Mouse (Mus musculus) intestine, embryonic 14.5 days (tissue): ENCODE results near the gene Fam114a2. TPM values are rescaled to one million over a fixed set of nuclear protein-coding genes. Genes with fewer than 3 reads are reported as not detected.

Source experiments
- ATAC-seq: fragments of 200-750 bp; cut with Nextera tagmentation; replicated peaks from 2 replicates; pipeline ENCODE4 v1.8.0; 2017; ENCODE audit warnings: low read depth, moderate number of reproducible peaks, moderate TSS enrichment, moderate library complexity; ENCODE audit not compliant: low FRiP score, low TSS enrichment
- DNase-seq: peaks from one replicate; pipeline ENCODE4 v3.0.0-alpha.2; 2018; ENCODE audit warnings: low spot score
- H3K27ac ChIP-seq: fragments of 300-500 bp; sonication (generic); 2 replicates; pipeline ENCODE4 v1.5.1; 2014; ENCODE audit warnings: low read depth, mild to moderate bottlenecking, control low read depth
- H3K27me3 ChIP-seq: fragments of 300-500 bp; sonication (generic); replicated peaks from 2 replicates; pipeline ENCODE4 v1.6.1; 2014; ENCODE audit warnings: low read length, control low read depth; ENCODE audit not compliant: control insufficient read depth, insufficient read depth
- H3K36me3 ChIP-seq: fragments of 300-500 bp; sonication (generic); 2 replicates; pipeline ENCODE4 v1.6.1; 2014; ENCODE audit warnings: low read length, control low read depth; ENCODE audit not compliant: control insufficient read depth, insufficient read depth
- H3K4me1 ChIP-seq: fragments of 300-500 bp; sonication (generic); replicated peaks from 2 replicates; pipeline ENCODE4 v1.6.1; 2014; ENCODE audit warnings: low read length, control low read depth, mixed read lengths; ENCODE audit not compliant: control insufficient read depth, insufficient read depth
- H3K4me2 ChIP-seq: fragments of 300-500 bp; sonication (generic); 2 replicates; pipeline ENCODE4 v1.6.1; 2014; ENCODE audit warnings: low read length
- H3K4me3 ChIP-seq: fragments of 300-500 bp; sonication (generic); 2 replicates; pipeline ENCODE4 v1.5.1; 2014; ENCODE audit warnings: low read depth, low read length, control low read depth, mixed read lengths
- H3K9ac ChIP-seq: fragments of 300-500 bp; sonication (generic); 2 replicates; pipeline ENCODE4 v1.6.1; 2014; ENCODE audit warnings: mild to moderate bottlenecking, low read length
- H3K9me3 ChIP-seq: fragments of 300-500 bp; sonication (generic); 2 replicates; pipeline ENCODE4 v1.6.1; 2016; ENCODE audit warnings: low read length, control low read depth; ENCODE audit not compliant: control insufficient read depth
- WGBS: fragments of 180-500 bp; shearing (Covaris S2); extraction: QIAGEN DNeasy Blood & Tissue Kit; methylation state at CpG from one replicate; pipeline ENCODE4 v1.1.7; 2014; 5-methylcytosine and 5-hydroxymethylcytosine counted together
- polyA plus RNA-seq: library from polyadenylated mRNA; unstranded; fragments of >200 nt; fragmentation: Nextera tagmentation; extraction: Ambion mirVana; gene quantifications from 2 replicates; pipeline ENCODE4 v1.2.1, GENCODE M21; 2014

Fam114a2 gene
- polyA plus RNA-seq, 1 experiment from 2014 or later = 54.9 TPM

DNA sequence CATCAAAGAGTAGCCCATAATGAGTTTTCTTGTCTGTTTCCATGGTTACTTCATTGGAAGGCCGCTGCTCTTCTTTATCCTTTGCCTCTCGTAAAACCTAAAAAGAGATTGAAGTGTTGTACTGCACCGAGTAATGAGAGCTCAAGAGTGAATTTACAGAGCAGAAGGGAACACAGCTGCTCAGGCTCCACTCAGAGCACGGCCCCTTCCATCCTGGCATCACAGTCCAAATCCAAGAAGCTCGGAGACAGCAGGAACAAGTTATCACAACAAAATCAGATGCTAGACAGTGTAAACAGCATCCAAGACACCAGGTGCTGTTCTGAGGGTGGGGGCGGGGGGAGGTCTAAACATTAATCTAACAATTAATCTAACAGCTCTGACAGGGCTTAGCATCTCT, 11.5 kb downstream of the Fam114a2 start:
- ATAC-seq (no peak), DNase-seq (no peak)
- H3K9me3 ChIP-seq = no peaks in the 10 kb centered on the region
- WGBS = 62% methylated on average over 6 of the region's 6 CpGs
- H3K27me3 ChIP-seq = no peaks in the 10 kb centered on the region
- no peaks in the 10 kb centered on the region for H3K4me1 ChIP-seq
- peaks cover 85% of the 10 kb centered on the region for H3K36me3 ChIP-seq
- no peak overlapping the region for H3K4me3 ChIP-seq
- H3K27ac ChIP-seq = no peak overlapping the region
- H3K4me2 ChIP-seq = no peak overlapping the region
- H3K9ac ChIP-seq = no peak overlapping the region

DNA sequence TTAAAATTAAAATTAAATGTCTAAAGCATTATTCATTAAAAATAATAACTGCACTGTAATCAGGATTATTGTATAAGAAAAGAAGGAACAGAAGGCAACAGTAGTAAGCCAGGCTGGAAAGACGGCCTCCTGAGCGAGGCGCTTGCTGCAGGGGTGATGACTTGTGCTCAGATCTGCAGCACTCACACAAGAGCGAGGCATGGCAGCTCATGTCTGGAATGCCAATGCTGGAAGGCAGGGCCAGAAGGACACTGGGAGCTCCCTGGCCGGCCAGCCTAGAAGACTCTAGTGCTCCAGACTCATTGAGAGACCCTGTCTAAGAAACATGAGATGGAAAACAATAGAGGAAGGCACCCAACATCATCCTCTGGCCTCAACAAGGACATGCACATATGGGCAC, 15.3 kb downstream of the Fam114a2 start:
- H3K27ac ChIP-seq = no peak overlapping the region
- no peaks in the 10 kb centered on the region for H3K9me3 ChIP-seq
- no peak overlapping the region for H3K4me3 ChIP-seq
- ATAC-seq (no peak), DNase-seq (no peak)
- no peaks in the 10 kb centered on the region for H3K27me3 ChIP-seq
- no peaks in the 10 kb centered on the region for H3K4me1 ChIP-seq
- WGBS = 89% methylated on average over 5 of the region's 5 CpGs
- H3K4me2 ChIP-seq = no peak overlapping the region
- peaks cover 78% of the 10 kb centered on the region for H3K36me3 ChIP-seq
- no peak overlapping the region for H3K9ac ChIP-seq

DNA sequence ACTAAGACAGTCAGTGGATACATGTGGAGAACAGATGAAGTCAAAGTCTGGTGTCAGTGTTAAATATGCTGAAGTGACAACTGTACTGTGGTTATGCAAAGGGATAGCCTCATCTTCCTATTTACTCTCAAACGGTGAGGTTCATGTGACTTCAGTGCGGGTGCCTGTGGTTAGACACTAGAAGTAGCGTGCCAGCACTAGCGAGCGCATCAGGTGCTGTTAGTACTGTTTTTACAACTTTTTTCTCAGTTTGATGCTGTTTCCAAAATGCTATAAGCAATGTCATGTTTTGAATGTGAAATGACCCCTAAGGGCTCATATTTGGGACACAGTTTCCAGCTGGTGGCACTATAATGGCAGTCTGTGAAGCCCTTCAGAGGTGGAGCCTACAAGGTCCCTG, 20.2 kb downstream of the Fam114a2 start:
- DNase-seq = no peak
- 94% methylated on average over 5 of the region's 5 CpGs for WGBS
- Histone ChIP-seq H3K27ac (no peak overlapping the region), H3K4me3 (no peak overlapping the region), H3K9ac (no peak overlapping the region), H3K4me1 (no peaks in the 10 kb centered on the region), H3K4me2 (no peak overlapping the region), H3K36me3 (peaks cover 73% of the 10 kb centered on the region), H3K9me3 (no peaks in the 10 kb centered on the region), H3K27me3 (no peaks in the 10 kb centered on the region)
- ATAC-seq = no peak

DNA sequence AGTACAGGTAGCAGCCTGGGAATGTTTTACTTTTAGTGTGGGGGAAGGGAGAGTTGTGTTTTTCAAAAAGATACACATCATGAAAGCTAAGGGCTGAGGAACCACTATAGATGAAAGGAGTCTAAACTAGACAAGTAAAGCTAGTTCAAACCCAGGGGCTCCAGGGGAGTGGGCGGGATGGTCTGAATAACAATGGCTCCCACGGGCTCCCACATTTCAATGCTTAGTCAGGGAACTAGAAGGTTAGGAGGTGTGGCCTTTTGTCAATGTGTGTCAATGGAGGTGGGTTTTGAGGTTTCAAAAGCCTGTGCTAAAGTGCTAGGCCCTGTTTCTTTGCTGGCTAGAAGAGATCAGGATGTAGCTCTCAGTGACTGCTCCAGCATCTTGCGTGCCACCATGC, 20.7 kb downstream of the Fam114a2 start:
- Histone ChIP-seq H3K27me3 (no peaks in the 10 kb centered on the region), H3K4me1 (no peaks in the 10 kb centered on the region), H3K4me2 (no peak overlapping the region), H3K9ac (no peak overlapping the region), H3K36me3 (peaks cover 73% of the 10 kb centered on the region), H3K4me3 (no peak overlapping the region), H3K9me3 (no peaks in the 10 kb centered on the region), H3K27ac (no peak overlapping the region)
- no peak for ATAC-seq
- no peak for DNase-seq
- WGBS = 76% methylated on average over 3 of the region's 3 CpGs

DNA sequence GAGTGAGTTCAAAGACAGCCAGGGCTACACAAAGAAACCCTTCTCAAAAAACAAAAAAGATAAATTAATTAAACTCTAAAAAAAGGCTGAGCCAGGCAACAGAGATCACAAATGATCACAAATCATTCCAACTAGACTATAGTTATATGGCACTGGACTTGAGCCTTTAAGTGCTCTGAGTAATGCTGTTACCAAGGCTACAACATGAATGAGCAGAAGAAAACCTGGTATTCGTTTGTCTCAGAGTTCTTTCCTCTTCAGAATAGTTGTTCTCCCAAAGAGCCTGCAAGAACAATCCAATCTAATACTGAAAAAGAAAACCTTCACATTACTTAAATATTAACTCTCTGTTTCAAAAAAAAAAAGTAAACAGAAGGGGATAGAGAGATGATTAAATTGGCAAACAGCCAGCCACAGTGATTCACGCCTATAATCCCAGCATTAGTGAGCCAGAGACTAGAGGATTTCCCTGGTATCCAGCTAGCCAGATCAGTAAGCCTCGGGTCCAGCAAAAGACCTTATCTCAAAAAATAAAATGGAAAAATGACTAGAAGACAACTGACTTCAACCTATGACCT, 21.9 kb downstream of the Fam114a2 start:
- WGBS = 54% methylated on average over 3 of the region's 3 CpGs
- no peak overlapping the region for H3K9ac ChIP-seq
- no peaks in the 10 kb centered on the region for H3K27me3 ChIP-seq
- no peak overlapping the region for H3K4me3 ChIP-seq
- no peak overlapping the region for H3K4me2 ChIP-seq
- ATAC-seq = peak; percentile 47; the same call in 1 of the 2 replicates
- H3K27ac ChIP-seq = no peak overlapping the region
- no peak for DNase-seq
- H3K9me3 ChIP-seq = no peaks in the 10 kb centered on the region
- H3K36me3 ChIP-seq = peaks cover 83% of the 10 kb centered on the region
- H3K4me1 ChIP-seq = no peaks in the 10 kb centered on the region

DNA sequence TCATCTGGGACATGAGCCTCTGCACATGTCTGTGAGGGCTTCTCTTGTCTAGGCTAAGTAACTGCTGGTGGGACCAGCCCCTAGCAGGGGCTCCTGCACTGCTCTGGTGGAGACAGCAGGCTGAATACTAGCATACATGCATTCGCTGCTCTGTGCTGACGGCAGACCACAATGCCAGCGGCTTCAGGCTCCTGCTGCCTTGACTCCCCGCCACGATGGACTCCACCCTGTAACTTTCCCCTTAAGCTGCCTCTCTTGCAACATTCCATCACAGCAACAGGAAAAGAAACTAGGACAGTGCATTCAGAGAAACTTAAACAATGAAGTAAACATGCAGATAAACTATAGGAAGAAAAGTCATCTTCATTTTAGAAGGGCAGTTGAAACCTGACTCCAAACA, 30.0 kb downstream of the Fam114a2 start:
- H3K36me3 ChIP-seq = peaks cover 80% of the 10 kb centered on the region
- H3K27ac ChIP-seq = no peak overlapping the region
- 81% methylated on average over 5 of the region's 5 CpGs for WGBS

DNA sequence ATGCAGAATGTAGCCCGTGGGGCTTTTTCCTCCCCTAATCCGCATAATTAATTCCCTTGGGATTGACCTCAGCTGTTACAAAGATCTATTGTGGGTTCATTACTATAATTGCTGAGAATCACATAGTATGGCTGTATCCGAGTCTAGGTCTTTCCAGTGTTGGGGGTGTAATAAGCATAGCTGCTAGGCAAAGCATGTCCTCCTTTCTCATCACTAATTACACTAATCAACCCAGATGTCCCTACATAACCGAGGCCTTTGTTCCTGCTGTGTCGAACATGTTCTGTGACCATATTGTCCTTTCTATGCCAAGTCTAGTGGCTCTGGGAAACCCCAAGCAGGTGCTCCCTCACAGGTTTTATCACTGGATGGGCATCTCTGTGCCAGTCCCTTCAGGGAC, 40.3 kb downstream of the Fam114a2 start:
- H3K4me3 ChIP-seq = no peak overlapping the region
- no peak overlapping the region for H3K9ac ChIP-seq
- H3K27ac ChIP-seq = no peak overlapping the region
- no peak overlapping the region for H3K4me2 ChIP-seq
- H3K27me3 ChIP-seq = no peaks in the 10 kb centered on the region
- ATAC-seq (no peak), DNase-seq (no peak)
- H3K4me1 ChIP-seq = no peaks in the 10 kb centered on the region
- WGBS = 88% methylated on average over 5 of the region's 5 CpGs
- peaks cover 28% of the 10 kb centered on the region for H3K36me3 ChIP-seq
- no peaks in the 10 kb centered on the region for H3K9me3 ChIP-seq

More for the DNA sequence above, 30.0 kb downstream of the Fam114a2 start:
- H3K4me2 ChIP-seq = no peak overlapping the region
- H3K27me3 ChIP-seq = no peaks in the 10 kb centered on the region
- no peak for ATAC-seq
- no peaks in the 10 kb centered on the region for H3K9me3 ChIP-seq
- H3K9ac ChIP-seq = no peak overlapping the region
- H3K4me3 ChIP-seq = no peak overlapping the region
- DNase-seq = no peak
- H3K4me1 ChIP-seq = no peaks in the 10 kb centered on the region

DNA sequence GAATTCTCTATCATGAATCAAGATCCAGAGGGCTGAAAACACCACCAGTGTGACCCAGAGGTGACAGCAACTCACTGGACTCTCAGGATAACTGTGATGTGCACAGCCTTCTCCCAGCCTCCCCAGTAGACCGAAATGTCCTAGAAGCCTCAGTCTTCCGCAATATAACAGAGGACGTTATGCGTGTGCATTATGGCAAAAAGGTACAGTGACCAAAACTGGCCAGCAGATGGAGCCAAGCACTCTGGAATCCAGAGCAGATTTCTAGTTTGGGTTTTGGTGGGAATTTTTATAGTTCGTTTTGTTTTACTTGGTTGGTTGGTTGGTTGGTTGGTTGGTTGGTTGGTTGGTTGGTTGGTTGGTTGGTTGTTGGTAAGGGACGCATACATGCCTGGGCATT, 43.3 kb downstream of the Fam114a2 start:
- DNase-seq (peak; percentile 64), ATAC-seq (no peak)
- Histone ChIP-seq H3K27ac (no peak overlapping the region), H3K36me3 (peaks cover 5% of the 10 kb centered on the region; the same call in 1 of the 2 replicates), H3K9ac (no peak overlapping the region), H3K4me3 (no peak overlapping the region), H3K9me3 (no peaks in the 10 kb centered on the region), H3K4me1 (no peaks in the 10 kb centered on the region), H3K27me3 (no peaks in the 10 kb centered on the region), H3K4me2 (no peak overlapping the region)
- 49% methylated on average over 6 of the region's 6 CpGs for WGBS

DNA sequence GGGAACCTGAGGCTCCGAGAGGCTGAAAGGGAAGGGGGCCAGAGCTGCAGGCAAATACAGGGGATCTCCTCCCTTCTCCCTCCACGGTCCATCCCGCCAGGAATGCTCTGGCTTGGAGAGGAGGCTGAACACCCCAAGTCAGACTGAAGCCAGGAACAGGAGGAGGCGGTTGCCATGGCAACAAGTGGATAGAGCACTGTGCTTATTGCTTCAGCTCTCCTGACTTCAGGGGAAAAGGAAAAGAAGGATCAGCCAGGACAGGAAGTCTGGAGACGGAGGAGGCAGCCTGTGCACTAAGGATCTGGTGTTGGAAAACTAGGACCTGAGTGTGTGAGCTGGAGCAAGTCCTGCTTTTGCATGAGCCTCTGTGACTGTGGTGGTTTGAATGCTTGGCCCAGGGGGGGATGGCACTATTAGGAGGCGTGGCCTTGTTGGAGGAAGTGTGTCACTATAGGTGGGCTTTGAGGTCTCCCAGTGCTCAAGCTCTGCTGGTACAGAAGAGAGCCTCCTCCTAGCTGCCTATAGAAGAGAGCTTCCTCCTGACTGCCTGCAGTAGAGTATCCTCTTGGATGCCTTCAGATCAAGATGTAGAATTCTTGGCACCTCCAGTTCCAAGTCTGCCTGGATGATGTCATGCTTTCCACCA, 44.0 kb downstream of the Fam114a2 start:
- 67% methylated on average over 6 of the region's 6 CpGs for WGBS
- Histone ChIP-seq H3K4me3 (no peak overlapping the region), H3K27me3 (no peaks in the 10 kb centered on the region)

More for the DNA sequence above, 44.0 kb downstream of the Fam114a2 start:
- Histone ChIP-seq H3K4me2 (no peak overlapping the region), H3K9ac (no peak overlapping the region), H3K9me3 (no peaks in the 10 kb centered on the region), H3K4me1 (no peaks in the 10 kb centered on the region), H3K36me3 (peaks cover 5% of the 10 kb centered on the region; the same call in 1 of the 2 replicates), H3K27ac (no peak overlapping the region)
- ATAC-seq (0 out of 2 replicates have a peak, but pooled peaks have one; percentile 23), DNase-seq (no peak)
